Mouse (Mus musculus) embryo, embryonic 10 days (tissue): Measurements from ENCODE around the gene Catsper2.
"Not testable (repeated sequence)": the region's sequence is repeated elsewhere in the genome, so short reads cannot be mapped to it uniquely, and the experiment has no call there.

Source experiments
- DNase-seq: peaks from one replicate; pipeline ENCODE4 v3.0.0-alpha.2; 2015; ENCODE audit warnings: low spot score

Gene Catsper2

GRCm38 (mm10) chr2:121434854-121435253 lies 21.3 kb upstream of the Catsper2 start:
- peak; percentile 48 for DNase-seq

GRCm38 (mm10) chr2:121425890-121426289 lies 12.3 kb upstream of the Catsper2 start:
- no peak for DNase-seq

- DNase-seq = no peak
These were observed 9.6 kb upstream of the Catsper2 start for GRCm38 (mm10) chr2:121423166-121423565.

DNA sequence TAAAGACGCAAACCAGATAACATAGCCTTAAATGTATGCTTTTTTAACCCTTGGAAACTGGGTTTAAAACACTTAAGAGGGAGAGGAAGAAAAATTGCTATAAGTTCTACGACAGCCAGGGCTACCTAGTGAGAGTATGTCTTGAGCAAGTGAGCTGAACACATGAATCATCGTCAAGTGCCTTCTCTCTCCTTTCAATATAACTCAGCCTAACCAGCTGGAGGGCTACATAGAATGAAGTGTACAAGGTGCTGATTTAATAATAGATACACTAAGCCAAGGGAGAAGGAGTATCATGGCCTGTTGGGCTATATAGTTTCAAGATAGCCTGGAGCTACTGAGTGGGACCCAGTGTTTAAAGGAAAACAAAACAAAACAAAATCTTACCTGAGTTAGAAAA lies 4.9 kb upstream of the Catsper2 start:
- DNase-seq = no peak

DNA sequence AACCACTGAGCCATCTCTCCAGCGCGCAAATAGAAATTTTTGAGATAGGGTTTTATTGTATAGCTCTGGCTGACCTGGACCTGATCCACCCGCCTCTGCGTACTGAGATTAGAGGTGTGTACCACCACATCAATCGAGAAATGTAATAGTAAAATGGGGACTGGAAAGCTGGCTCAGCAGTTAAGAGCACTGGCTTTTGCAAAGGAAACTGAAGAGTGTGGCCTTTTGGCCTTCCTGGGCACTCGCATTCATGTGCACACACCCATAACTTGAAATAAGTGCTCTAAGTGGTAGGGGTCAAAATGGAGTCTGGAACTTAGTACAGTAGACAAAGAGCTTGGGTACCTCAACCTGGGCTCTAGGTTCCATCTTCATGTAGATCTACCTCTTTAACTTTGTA lies 2.8 kb upstream of the Catsper2 start:
- no peak for DNase-seq

- DNase-seq = no peak
These were observed 2.0 kb upstream of the Catsper2 start for GRCm38 (mm10) chr2:121415591-121415990.

GRCm38 (mm10) chr2:121415103-121415502 lies 1.5 kb upstream of the Catsper2 start:
- no peak for DNase-seq

DNA sequence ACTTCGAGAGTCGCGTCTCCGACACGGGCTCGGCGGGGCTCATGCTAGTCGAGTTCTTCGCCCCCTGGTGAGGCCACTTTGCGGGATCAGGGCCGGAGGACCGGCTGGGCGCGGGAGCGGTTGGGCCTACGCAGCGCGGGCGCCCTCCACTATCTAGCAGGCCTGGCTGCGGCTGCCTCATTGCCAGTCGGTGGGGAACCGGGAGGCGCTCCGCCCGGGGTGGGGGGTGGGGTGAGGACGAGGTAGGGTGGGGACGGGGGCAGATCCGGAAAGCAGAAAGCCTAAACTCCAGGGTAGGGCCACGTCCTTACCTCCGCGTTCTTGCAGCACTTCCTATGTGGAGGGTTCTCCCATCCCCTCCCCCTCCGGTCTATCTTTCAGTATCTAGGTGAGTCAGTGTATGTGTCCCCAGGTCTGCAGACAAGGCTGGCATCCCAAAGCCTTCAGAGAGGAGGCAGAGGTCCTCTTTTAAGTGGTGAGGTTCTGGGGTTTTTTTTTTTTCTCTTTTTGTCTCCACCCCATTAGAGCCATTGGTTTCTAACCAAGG lies 620 bp upstream of the Catsper2 start:
- DNase-seq = peak; percentile 57

GRCm38 (mm10) chr2:121412843-121413386 lies 677 bp downstream of the Catsper2 start:
- peak; percentile 49 for DNase-seq

- peak; percentile 33 for DNase-seq
These were observed 5.4 kb downstream of the Catsper2 start for GRCm38 (mm10) chr2:121408160-121408559.

DNA sequence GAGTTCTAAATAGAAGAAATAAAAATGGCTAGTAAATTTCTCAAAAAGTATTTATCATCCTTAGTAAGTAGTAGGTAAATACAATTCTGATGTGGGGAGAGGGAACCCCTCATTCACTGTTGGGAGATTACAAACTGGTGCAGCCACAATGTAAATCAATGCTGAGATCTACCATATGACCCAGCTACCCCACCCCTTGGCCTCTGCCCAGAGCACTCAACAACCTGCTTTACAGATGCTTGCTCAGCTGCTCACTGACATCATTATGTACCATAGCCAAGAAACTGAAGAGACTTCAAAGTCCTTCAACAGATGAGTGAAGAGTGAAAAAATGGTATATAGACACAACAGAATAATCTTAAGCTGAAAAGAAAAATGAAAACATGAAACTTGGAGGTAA lies 10.3 kb downstream of the Catsper2 start:
- no peak for DNase-seq

DNA sequence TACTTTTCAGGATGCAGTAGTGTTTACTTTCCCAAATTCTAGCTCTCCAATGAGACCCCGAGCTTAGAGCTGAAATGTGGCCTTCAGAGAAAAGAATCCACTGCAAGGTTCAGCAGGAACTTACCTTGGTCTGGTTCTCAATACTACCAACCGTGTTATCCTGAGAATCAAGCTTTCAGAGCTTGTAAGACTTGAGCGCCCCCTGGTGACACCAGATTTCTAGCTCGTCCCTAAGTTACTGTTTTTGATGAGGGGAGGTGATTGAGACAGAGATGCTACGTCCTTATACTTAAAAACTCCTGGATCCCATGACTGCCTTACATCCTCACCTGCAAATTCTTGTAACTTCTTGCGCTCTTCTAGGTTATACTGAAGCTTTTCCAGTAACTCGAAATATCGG lies 17.0 kb downstream of the Catsper2 start:
- peak; percentile 86 for DNase-seq

GRCm38 (mm10) chr2:121386961-121387575 lies 26.5 kb downstream of the Catsper2 start, which contains the start of gene Strc:
Gene Strc (minus strand): TSS chr2:121387168.
- not testable (repeated sequence) for DNase-seq

DNA sequence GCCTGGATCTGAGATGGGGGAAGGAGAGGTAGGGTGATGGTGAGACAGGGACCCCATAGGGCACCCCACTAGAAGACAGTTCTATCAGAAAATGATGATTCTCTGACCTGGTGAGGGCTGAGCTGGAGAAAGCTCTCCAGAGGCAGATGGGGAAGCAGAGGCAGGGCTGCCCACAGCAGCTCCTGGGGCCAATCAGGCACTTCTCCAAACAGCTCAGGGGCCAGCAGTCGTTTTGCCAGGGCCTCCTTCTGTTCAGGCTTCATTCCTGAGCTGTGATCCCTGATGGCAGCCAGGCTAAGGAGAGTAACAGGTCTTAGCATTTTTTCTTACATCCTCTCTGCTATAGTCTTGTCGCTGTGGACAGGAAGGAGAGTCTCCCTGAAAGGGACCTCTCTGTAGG lies 38.8 kb downstream of the Catsper2 start:
- DNase-seq = no peak

DNA sequence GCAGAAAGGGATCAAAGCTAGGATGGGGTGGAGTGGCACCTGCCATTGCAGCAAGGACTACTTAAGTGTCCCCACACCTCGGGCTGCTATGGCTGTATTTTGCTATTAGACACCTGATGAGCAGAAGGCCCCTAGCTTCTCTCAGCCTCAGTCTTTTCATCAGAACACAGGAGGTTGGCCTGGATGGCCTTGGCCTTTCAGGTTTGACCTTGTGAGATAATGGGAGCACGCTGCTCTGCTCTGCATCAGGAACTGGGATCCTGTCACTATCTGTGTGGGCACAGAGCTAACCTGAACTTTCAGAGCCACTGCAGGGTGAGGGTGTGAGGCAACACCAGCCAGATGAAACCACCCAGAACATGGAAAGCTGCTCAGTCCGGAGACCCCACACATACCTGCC lies 41.3 kb downstream of the Catsper2 start:
- DNase-seq = no peak

DNA sequence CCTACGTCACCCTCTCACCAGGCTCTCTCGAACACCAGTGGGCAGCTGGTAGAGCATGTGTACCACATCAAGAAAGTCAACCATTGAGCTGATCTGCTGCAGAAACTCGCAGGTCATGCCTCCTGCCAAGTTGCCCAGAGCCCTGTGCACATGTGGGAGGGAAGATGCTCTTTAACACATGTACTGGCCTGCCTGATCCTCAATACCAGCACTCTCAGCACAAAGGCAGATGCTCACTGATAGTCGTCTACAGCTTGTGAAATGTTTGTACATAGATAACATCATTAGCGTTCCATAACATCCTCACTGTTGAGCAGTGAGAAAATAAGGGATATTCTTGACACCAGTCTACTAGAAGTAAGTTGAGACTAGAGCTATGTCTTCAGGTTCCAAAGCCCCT lies 42.7 kb downstream of the Catsper2 start:
- no peak for DNase-seq

- no peak for DNase-seq
These were observed 44.8 kb downstream of the Catsper2 start for GRCm38 (mm10) chr2:121368831-121369230.

GRCm38 (mm10) chr2:121363656-121364055 lies 49.9 kb downstream of the Catsper2 start:
- no peak for DNase-seq

GRCm38 (mm10) chr2:121359461-121359860 lies 54.1 kb downstream of the Catsper2 start:
- no peak for DNase-seq

DNA sequence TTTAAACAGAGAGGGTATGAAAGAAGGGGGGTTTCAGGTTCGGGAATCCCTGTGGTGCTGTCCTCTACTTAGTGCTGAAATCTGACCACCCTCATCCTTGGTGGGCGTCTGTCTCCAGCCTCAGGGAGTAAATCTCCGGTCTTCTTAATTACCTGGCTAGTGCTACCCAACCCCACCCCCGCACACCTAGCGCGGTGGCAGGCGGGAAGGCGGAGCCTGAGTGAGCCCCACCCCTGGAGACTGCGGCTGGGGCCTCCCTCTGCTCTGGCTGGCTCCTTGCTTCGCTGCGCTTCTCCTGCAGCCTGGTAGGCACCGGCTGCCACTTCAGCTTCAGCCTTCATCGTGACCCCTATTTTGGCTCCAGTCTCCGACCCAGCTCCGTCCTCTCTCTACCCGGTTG lies 55.2 kb downstream of the Catsper2 start:
- DNase-seq = peak; percentile 73

GRCm38 (mm10) chr2:121357961-121358360 lies 55.6 kb downstream of the Catsper2 start:
- no peak for DNase-seq

- no peak for DNase-seq
These were observed 56.1 kb downstream of the Catsper2 start, which contains the start of gene Ckmt1 for GRCm38 (mm10) chr2:121357494-121357893. Gene Ckmt1 (plus strand): TSS chr2:121357714.

DNA sequence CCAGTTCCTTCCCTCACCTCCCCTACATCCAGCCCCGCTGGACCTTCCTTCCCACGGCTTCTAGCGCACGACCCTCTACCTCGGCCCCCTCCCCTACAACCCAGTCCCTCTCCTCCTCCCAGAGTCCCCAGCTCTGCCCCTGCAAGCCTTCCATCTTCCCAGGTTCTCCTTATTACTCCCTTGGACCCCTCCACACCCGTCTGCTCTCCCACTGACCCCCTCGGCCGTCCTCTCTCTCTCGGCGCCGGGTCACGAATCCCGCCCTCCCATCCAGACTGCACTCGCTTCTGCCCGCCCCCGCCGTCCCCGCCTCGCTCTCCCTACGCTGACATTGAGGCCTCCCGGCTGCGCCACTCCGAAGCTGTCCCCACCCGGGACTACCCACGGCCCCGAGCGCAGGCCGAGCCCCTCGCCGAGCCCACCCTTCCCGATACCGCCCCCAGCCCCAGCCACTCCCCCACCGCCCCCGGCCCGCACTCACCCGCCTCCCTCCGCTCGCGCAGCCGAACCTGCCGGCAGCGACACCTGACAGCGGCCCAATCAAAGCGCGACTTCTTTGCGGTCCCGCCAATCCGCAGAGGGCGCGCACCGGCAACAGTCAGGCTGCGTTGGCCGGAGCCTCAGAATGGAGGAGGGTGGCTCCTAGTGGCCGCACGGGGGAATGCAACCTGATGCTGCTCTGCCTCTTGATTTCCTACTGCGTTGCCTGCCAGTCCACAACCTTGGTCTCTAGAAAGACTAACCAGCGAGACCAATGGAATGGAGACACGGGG lies 58.6 kb downstream of the Catsper2 start, which contains the start of gene Ppip5k1:
Gene Ppip5k1, minus strand, starts transcription at position 577 of the 773 bp plus-strand sequence.
- DNase-seq = peak; percentile 99
